Mouse (Mus musculus): ENCODE data around the gene Dctn3. TPM values are rescaled to one million over a fixed set of nuclear protein-coding genes. Genes with fewer than 3 reads are reported as not detected.

Gene Dctn3
- polyA plus RNA-seq, 1 experiment, result 72.8 TPM

- WGBS, result 26% methylated on average over 6 of the region's 6 CpGs
- Histone ChIP-seq H3K36me3 (ENCODE audit: control insufficient read depth, insufficient read depth, low read length) (no peaks in the 10 kb centered on the region), H3K27ac (ENCODE audit: control insufficient read depth, insufficient read depth, low read length) (no peak overlapping the region), H3K4me1 (replicated peaks; ENCODE audit: control insufficient read depth, insufficient read depth, low read length) (no peaks in the 10 kb centered on the region), H3K4me3 (ENCODE audit: control insufficient read depth, insufficient read depth, low read length) (no peak overlapping the region), H3K27me3 (ENCODE audit: control insufficient read depth, insufficient read depth, low read length) (no peaks in the 10 kb centered on the region; the same call in 1 of the 2 replicates)
- TF ChIP-seq POLR2A (IDR thresholded peaks at IDR 0.05; ENCODE audit: control insufficient read depth, extremely low read depth, insufficient read depth, low read length, poor library complexity) (no peak), CTCF (IDR thresholded peaks at IDR 0.05; ENCODE audit: borderline replicate concordance, control insufficient read depth, extremely low read depth, insufficient read depth, low read length, poor library complexity) (no peak)
- DNase-seq, result no peak
These were observed 40.2 kb downstream of the Dctn3 start for GRCm38 (mm10) chr4:41682789-41683188.

- Histone ChIP-seq H3K27me3 (ENCODE audit: control insufficient read depth, insufficient read depth, low read length) (no peaks in the 10 kb centered on the region; the same call in 1 of the 2 replicates), H3K36me3 (ENCODE audit: control insufficient read depth, insufficient read depth, low read length) (no peaks in the 10 kb centered on the region), H3K4me1 (replicated peaks; ENCODE audit: control insufficient read depth, insufficient read depth, low read length) (no peaks in the 10 kb centered on the region), H3K4me3 (ENCODE audit: control insufficient read depth, insufficient read depth, low read length) (no peak overlapping the region), H3K27ac (ENCODE audit: control insufficient read depth, insufficient read depth, low read length) (no peak overlapping the region)
- 77% methylated on average over 10 of the region's 10 CpGs for WGBS
- no peak for TF ChIP-seq POLR2A (IDR thresholded peaks at IDR 0.05; ENCODE audit: control insufficient read depth, extremely low read depth, insufficient read depth, low read length, poor library complexity)
- no peak for DNase-seq
These were observed 41.0 kb downstream of the Dctn3 start for GRCm38 (mm10) chr4:41681947-41682346.

GRCm38 (mm10) chr4:41681176-41681575, 41.8 kb downstream of the Dctn3 start:
- Histone ChIP-seq H3K36me3 (ENCODE audit: control insufficient read depth, insufficient read depth, low read length) (no peaks in the 10 kb centered on the region), H3K27me3 (ENCODE audit: control insufficient read depth, insufficient read depth, low read length) (no peaks in the 10 kb centered on the region; the same call in 1 of the 2 replicates), H3K27ac (ENCODE audit: control insufficient read depth, insufficient read depth, low read length) (no peak overlapping the region), H3K4me3 (ENCODE audit: control insufficient read depth, insufficient read depth, low read length) (no peak overlapping the region), H3K4me1 (replicated peaks; ENCODE audit: control insufficient read depth, insufficient read depth, low read length) (no peaks in the 10 kb centered on the region)
- TF ChIP-seq POLR2A (IDR thresholded peaks at IDR 0.05; ENCODE audit: control insufficient read depth, extremely low read depth, insufficient read depth, low read length, poor library complexity) (no peak), CTCF (IDR thresholded peaks at IDR 0.05; ENCODE audit: borderline replicate concordance, control insufficient read depth, extremely low read depth, insufficient read depth, low read length, poor library complexity) (no peak)
- 38% methylated on average over 4 of the region's 4 CpGs for WGBS
- no peak for DNase-seq

GRCm38 (mm10) chr4:41679291-41679690, 43.7 kb downstream of the Dctn3 start:
- 65% methylated on average over 2 of the region's 2 CpGs for WGBS

GRCm38 (mm10) chr4:41678863-41679262, 44.1 kb downstream of the Dctn3 start:
- no peak overlapping the region for H3K27ac ChIP-seq (ENCODE audit: control insufficient read depth, insufficient read depth, low read length)
- no peaks in the 10 kb centered on the region; the same call in 1 of the 2 replicates for H3K27me3 ChIP-seq (ENCODE audit: control insufficient read depth, insufficient read depth, low read length)
- H3K36me3 ChIP-seq (ENCODE audit: control insufficient read depth, insufficient read depth, low read length), result no peaks in the 10 kb centered on the region
- H3K4me3 ChIP-seq (ENCODE audit: control insufficient read depth, insufficient read depth, low read length), result no peak overlapping the region
- TF ChIP-seq CTCF (IDR thresholded peaks at IDR 0.05; ENCODE audit: borderline replicate concordance, control insufficient read depth, extremely low read depth, insufficient read depth, low read length, poor library complexity) (no peak), POLR2A (IDR thresholded peaks at IDR 0.05; ENCODE audit: control insufficient read depth, extremely low read depth, insufficient read depth, low read length, poor library complexity) (no peak)
- no peak for DNase-seq
- 90% methylated on average over 6 of the region's 6 CpGs for WGBS
- H3K4me1 ChIP-seq (replicated peaks; ENCODE audit: control insufficient read depth, insufficient read depth, low read length), result no peaks in the 10 kb centered on the region

More at GRCm38 (mm10) chr4:41679291-41679690, 43.7 kb downstream of the Dctn3 start:
- TF ChIP-seq CTCF (IDR thresholded peaks at IDR 0.05; ENCODE audit: borderline replicate concordance, control insufficient read depth, extremely low read depth, insufficient read depth, low read length, poor library complexity) (no peak), POLR2A (IDR thresholded peaks at IDR 0.05; ENCODE audit: control insufficient read depth, extremely low read depth, insufficient read depth, low read length, poor library complexity) (no peak)
- no peaks in the 10 kb centered on the region; the same call in 1 of the 2 replicates for H3K27me3 ChIP-seq (ENCODE audit: control insufficient read depth, insufficient read depth, low read length)
- no peak for DNase-seq
- no peak overlapping the region for H3K4me3 ChIP-seq (ENCODE audit: control insufficient read depth, insufficient read depth, low read length)
- H3K4me1 ChIP-seq (replicated peaks; ENCODE audit: control insufficient read depth, insufficient read depth, low read length), result no peaks in the 10 kb centered on the region
- no peak overlapping the region for H3K27ac ChIP-seq (ENCODE audit: control insufficient read depth, insufficient read depth, low read length)
- H3K36me3 ChIP-seq (ENCODE audit: control insufficient read depth, insufficient read depth, low read length), result no peaks in the 10 kb centered on the region

- no peaks in the 10 kb centered on the region for H3K36me3 ChIP-seq (ENCODE audit: control insufficient read depth, insufficient read depth, low read length)
- no peak for DNase-seq
- H3K27me3 ChIP-seq (ENCODE audit: control insufficient read depth, insufficient read depth, low read length), result no peaks in the 10 kb centered on the region
- TF ChIP-seq POLR2A (IDR thresholded peaks at IDR 0.05; ENCODE audit: control insufficient read depth, extremely low read depth, insufficient read depth, low read length, poor library complexity) (no peak), CTCF (IDR thresholded peaks at IDR 0.05; ENCODE audit: borderline replicate concordance, control insufficient read depth, extremely low read depth, insufficient read depth, low read length, poor library complexity) (no peak)
- WGBS, result 72% methylated on average over 13 of the region's 13 CpGs
- H3K27ac ChIP-seq (ENCODE audit: control insufficient read depth, insufficient read depth, low read length), result no peak overlapping the region
- H3K4me1 ChIP-seq (replicated peaks; ENCODE audit: control insufficient read depth, insufficient read depth, low read length), result no peaks in the 10 kb centered on the region
- H3K4me3 ChIP-seq (ENCODE audit: control insufficient read depth, insufficient read depth, low read length), result no peak overlapping the region
These were observed 45.9 kb downstream of the Dctn3 start for GRCm38 (mm10) chr4:41677006-41677629.

All from thymus, adult 2 months (tissue).